Mouse (Mus musculus) adrenal gland, postnatal 10 days (tissue): Measurements from ENCODE around the gene Pou4f2. TPM values are rescaled to one million over a fixed set of nuclear protein-coding genes. Genes with fewer than 3 reads are reported as not detected.

ENCODE experiments used
- DNase-seq: peaks from one replicate; pipeline ENCODE4 v3.0.0; 2021; ENCODE audit warnings: mixed read lengths
- total RNA-seq, 2 experiments: library from RNA; stranded (reverse); gene quantifications; 2 replicates each; pipeline ENCODE4 v1.2.3; 2021

Pou4f2 gene
- total RNA-seq, 2 experiments from 2014 or later: not detected

- DNase-seq: no peak
Observed at GRCm38 (mm10) chr8:78419272-78419671, 17.2 kb downstream of the Pou4f2 start.

GRCm38 (mm10) chr8:78390756-78391155 is 45.7 kb downstream of the Pou4f2 start:
- no peak for DNase-seq

Other genes with a start within 250 kb of the Pou4f2 start
- not detected for gene Ttc29, start 223.3 kb downstream of the Pou4f2 start, total RNA-seq
- 10 to 100 TPM; 51.1 to 51.4 TPM for gene Rbmxl1, start 72.3 kb upstream of the Pou4f2 start, total RNA-seq
- 10 to 100 TPM; 15.8 to 16.0 TPM for gene Slc10a7, start 72.7 kb upstream of the Pou4f2 start, total RNA-seq